Mouse (Mus musculus) kidney, embryonic 16.5 days (tissue): ENCODE measurements around the gene Extl1. TPM values are rescaled to one million over a fixed set of nuclear protein-coding genes. Genes with fewer than 3 reads are reported as not detected.
"Not testable (repeated sequence)": the region's sequence is repeated elsewhere in the genome, so short reads cannot be mapped to it uniquely, and the experiment has no call there.

Experiments
- ATAC-seq: fragments of 200-750 bp; cut with Nextera tagmentation; 2 replicates; pipeline ENCODE4 v1.8.0; 2017; ENCODE audit warnings: moderate TSS enrichment; ENCODE audit not compliant: low FRiP score, low TSS enrichment
- H3K27ac ChIP-seq: fragments of 300-500 bp; sonication (generic); 2 replicates; pipeline ENCODE4 v1.5.1; 2014; ENCODE audit warnings: low read length
- H3K27me3 ChIP-seq: fragments of 300-500 bp; sonication (generic); 2 replicates; pipeline ENCODE4 v1.6.1; 2014; ENCODE audit warnings: low read length, control low read depth, mixed read lengths; ENCODE audit not compliant: insufficient read depth
- H3K36me3 ChIP-seq: fragments of 300-500 bp; sonication (generic); 2 replicates; pipeline ENCODE4 v1.6.1; 2014; ENCODE audit warnings: low read length, control low read depth, mixed read lengths; ENCODE audit not compliant: insufficient read depth
- H3K4me1 ChIP-seq: fragments of 300-500 bp; sonication (generic); 2 replicates; pipeline ENCODE4 v1.6.1; 2014; ENCODE audit warnings: low read length, control low read depth, mixed read lengths; ENCODE audit not compliant: insufficient read depth
- H3K4me2 ChIP-seq: fragments of 300-500 bp; sonication (generic); replicated peaks from 2 replicates; pipeline ENCODE4 v1.6.1; 2014; ENCODE audit warnings: low read depth, low read length
- H3K4me3 ChIP-seq: fragments of 300-500 bp; sonication (generic); 2 replicates; pipeline ENCODE4 v1.5.1; 2014; ENCODE audit warnings: mild to moderate bottlenecking, low read length
- H3K9ac ChIP-seq: fragments of 300-500 bp; sonication (generic); replicated peaks from 2 replicates; pipeline ENCODE4 v1.6.1; 2014; ENCODE audit warnings: low read length
- H3K9me3 ChIP-seq: fragments of 300-500 bp; sonication (generic); 2 replicates; pipeline ENCODE4 v1.6.1; 2016; ENCODE audit warnings: low read length, control low read depth
- WGBS: fragments of 180-500 bp; shearing (Covaris S2); extraction: QIAGEN DNeasy Blood & Tissue Kit; methylation state at CpG from one replicate; pipeline ENCODE4 v1.1.7; 2014; 5-methylcytosine and 5-hydroxymethylcytosine counted together
- polyA plus RNA-seq: library from polyadenylated mRNA; unstranded; fragments of >200 nt; fragmentation: Nextera tagmentation; extraction: Ambion mirVana; gene quantifications from 2 replicates; pipeline ENCODE4 v1.2.1, GENCODE M21; 2015

Gene Extl1
- polyA plus RNA-seq = 0.32 and 0.61 TPM in 2 replicates

GRCm38 (mm10) chr4:134383750-134384149 is at the start of gene Extl1:
TSS of gene Extl1 (minus strand) at chr4:134383850.
- ATAC-seq, H3K36me3 ChIP-seq, H3K27ac ChIP-seq, H3K9me3 ChIP-seq, H3K4me3 ChIP-seq, H3K9ac ChIP-seq, H3K4me2 ChIP-seq, H3K27me3 ChIP-seq, H3K4me1 ChIP-seq: not testable (repeated sequence)
- WGBS = 95% methylated on average over 2 of the region's 6 CpGs

GRCm38 (mm10) chr4:134432686-134433360 is 49.2 kb upstream of the Extl1 start:
- no peak for ATAC-seq
- Histone ChIP-seq H3K27ac (no peak overlapping the region), H3K4me1 (peaks cover 5% of the 10 kb centered on the region; the same call in 1 of the 2 replicates), H3K9me3 (no peaks in the 10 kb centered on the region), H3K4me3 (no peak overlapping the region), H3K36me3 (no peaks in the 10 kb centered on the region), H3K27me3 (no peaks in the 10 kb centered on the region), H3K4me2 (no peak overlapping the region), H3K9ac (no peak overlapping the region)
- WGBS = 84% methylated on average over 15 of the region's 15 CpGs

- WGBS = 17% methylated on average over 23 of the region's 23 CpGs
Measured at GRCm38 (mm10) chr4:134430381-134431004, 46.8 kb upstream of the Extl1 start.

DNA sequence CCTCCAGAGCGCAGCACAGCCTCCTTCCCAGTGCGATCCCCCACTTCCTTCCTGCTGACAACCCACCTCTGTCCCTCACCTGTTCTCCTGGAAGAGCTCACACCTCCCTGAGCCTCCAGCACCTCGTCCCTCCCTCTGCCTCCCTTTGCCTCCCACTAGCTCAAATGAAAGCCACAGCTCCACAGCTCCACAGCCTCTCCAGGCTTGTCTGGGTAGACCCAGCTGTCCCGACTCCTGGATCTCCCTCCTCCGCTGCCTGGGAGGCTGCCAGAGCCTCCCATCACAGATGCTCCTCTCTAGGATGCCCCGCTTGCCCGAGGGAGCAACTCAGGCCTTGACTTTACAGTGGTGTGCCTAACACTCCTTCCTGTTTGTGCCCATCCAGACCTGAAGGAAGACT is 41.4 kb upstream of the Extl1 start:
- no peaks in the 10 kb centered on the region for H3K27me3 ChIP-seq
- H3K27ac ChIP-seq = no peak overlapping the region
- no peaks in the 10 kb centered on the region for H3K4me1 ChIP-seq
- no peak for ATAC-seq
- peaks cover 5% of the 10 kb centered on the region for H3K36me3 ChIP-seq
- H3K9ac ChIP-seq = no peak overlapping the region
- no peaks in the 10 kb centered on the region for H3K9me3 ChIP-seq
- H3K4me3 ChIP-seq = no peak overlapping the region
- no peak overlapping the region for H3K4me2 ChIP-seq
- 64% methylated on average over 7 of the region's 7 CpGs for WGBS

More at GRCm38 (mm10) chr4:134430381-134431004, 46.8 kb upstream of the Extl1 start:
- Histone ChIP-seq H3K36me3 (peaks cover under 1% of the 10 kb centered on the region), H3K4me2 (peak overlapping the region; percentile 23; the same call in 1 of the 2 replicates), H3K9me3 (no peaks in the 10 kb centered on the region), H3K27ac (peak overlapping the region; percentile 47; the same call in 1 of the 2 replicates), H3K4me1 (peaks cover 5% of the 10 kb centered on the region; the same call in 1 of the 2 replicates), H3K4me3 (no peak overlapping the region), H3K9ac (peak overlapping the region; percentile 37; the same call in 1 of the 2 replicates), H3K27me3 (no peaks in the 10 kb centered on the region)
- ATAC-seq = no peak

DNA sequence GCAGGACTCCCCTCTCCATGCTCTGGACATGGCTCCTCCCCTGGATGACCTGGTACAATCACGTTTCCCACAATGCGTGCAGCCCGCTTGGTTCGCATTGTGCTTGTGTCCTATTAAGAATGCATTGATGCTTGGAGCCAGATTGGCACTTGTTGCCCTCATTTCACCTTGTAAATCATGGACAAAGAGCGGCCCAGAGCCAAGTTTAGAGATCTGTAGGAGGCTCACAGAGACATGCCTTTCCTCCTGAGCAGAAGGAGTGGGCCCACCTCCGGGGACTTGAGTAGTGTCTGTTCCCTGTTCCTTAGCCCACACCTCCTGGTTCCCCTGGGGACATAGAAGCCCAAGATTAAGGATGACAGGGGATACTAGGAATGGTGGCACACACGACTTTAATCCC is 40.3 kb upstream of the Extl1 start:
- Histone ChIP-seq H3K4me1 (no peaks in the 10 kb centered on the region), H3K9ac (no peak overlapping the region), H3K36me3 (peaks cover 5% of the 10 kb centered on the region), H3K27me3 (no peaks in the 10 kb centered on the region), H3K4me3 (no peak overlapping the region), H3K9me3 (no peaks in the 10 kb centered on the region), H3K4me2 (no peak overlapping the region), H3K27ac (no peak overlapping the region)
- ATAC-seq = no peak
- 89% methylated on average over 7 of the region's 7 CpGs for WGBS

DNA sequence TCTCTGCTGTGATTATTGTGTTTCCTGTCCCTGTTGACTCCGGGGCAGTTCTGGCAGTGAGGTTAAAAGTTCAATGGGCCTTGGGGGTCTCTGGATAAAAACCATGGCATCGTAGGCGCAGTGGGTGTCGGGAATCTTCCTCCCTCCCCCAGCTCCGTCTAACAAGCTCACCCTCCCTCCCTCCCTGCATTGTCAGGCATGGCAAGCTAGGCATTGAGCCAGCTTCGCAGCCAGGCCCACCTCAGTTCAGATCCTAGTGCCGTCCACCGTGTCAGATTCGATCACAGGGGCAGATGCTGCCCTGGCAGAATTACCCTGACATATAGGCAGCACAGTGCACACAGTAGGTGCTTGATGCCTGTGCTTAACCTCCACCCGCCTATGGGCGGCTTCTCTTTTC is 38.3 kb upstream of the Extl1 start:
- ATAC-seq = no peak
- H3K4me2 ChIP-seq = no peak overlapping the region
- peaks cover 10% of the 10 kb centered on the region for H3K36me3 ChIP-seq
- H3K4me1 ChIP-seq = no peaks in the 10 kb centered on the region
- no peak overlapping the region for H3K27ac ChIP-seq
- WGBS = 61% methylated on average over 11 of the region's 11 CpGs
- no peak overlapping the region for H3K4me3 ChIP-seq
- no peaks in the 10 kb centered on the region for H3K27me3 ChIP-seq
- no peak overlapping the region for H3K9ac ChIP-seq
- no peaks in the 10 kb centered on the region for H3K9me3 ChIP-seq

- Histone ChIP-seq H3K9ac (no peak overlapping the region), H3K4me2 (no peak overlapping the region), H3K27ac (no peak overlapping the region), H3K36me3 (peaks cover 16% of the 10 kb centered on the region), H3K4me1 (no peaks in the 10 kb centered on the region), H3K27me3 (no peaks in the 10 kb centered on the region), H3K9me3 (no peaks in the 10 kb centered on the region), H3K4me3 (no peak overlapping the region)
- no peak for ATAC-seq
- 54% methylated on average over 7 of the region's 7 CpGs for WGBS
Measured at GRCm38 (mm10) chr4:134417111-134417510, 33.5 kb upstream of the Extl1 start.

DNA sequence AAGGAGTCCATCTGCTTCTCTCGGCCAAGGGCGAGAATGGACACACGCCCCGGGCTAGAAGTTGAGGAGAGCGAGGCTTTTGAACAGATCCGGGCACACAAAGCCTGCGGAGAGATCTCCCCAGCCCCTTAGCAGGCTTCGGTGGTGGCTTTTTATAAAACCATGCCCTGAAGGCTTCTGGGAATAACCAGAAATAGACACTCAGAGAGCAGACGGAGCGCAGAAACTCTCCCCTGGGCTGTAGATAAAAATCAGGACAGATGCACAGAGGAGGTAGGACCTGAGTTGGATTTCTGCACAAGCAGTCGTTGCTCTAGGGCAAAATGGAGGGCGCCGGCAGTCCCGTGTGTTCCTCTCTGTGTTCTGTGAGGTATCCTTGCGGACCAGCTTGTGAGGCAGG is 33.0 kb upstream of the Extl1 start:
- no peaks in the 10 kb centered on the region for H3K27me3 ChIP-seq
- 79% methylated on average over 15 of the region's 15 CpGs for WGBS
- no peak for ATAC-seq
- no peaks in the 10 kb centered on the region for H3K4me1 ChIP-seq
- peaks cover 16% of the 10 kb centered on the region for H3K36me3 ChIP-seq
- H3K4me3 ChIP-seq = no peak overlapping the region
- no peak overlapping the region for H3K9ac ChIP-seq
- H3K4me2 ChIP-seq = no peak overlapping the region
- H3K27ac ChIP-seq = no peak overlapping the region
- no peaks in the 10 kb centered on the region for H3K9me3 ChIP-seq

DNA sequence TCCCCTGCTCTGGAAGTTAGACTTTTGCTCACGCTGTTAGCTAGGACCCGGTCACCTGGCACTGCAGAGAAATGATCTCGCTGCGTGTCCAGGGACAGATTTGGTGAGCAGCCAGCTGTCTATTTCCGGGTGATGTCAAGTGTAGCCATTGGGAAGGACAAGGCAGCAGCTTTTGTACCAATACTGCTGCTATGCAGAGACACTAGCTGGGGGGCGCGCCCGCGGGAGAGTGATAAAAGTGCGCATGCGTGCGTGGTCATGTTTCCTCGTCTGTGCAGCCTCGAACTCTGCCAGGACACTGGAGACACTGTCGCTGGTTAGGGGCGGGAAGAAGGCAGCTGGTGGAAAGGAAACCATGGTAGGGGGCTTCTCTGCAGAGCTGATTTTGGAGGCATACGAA is 32.5 kb upstream of the Extl1 start:
- Histone ChIP-seq H3K9me3 (no peaks in the 10 kb centered on the region), H3K9ac (no peak overlapping the region), H3K27me3 (no peaks in the 10 kb centered on the region), H3K4me1 (no peaks in the 10 kb centered on the region), H3K4me2 (no peak overlapping the region), H3K36me3 (peaks cover 16% of the 10 kb centered on the region), H3K4me3 (no peak overlapping the region), H3K27ac (no peak overlapping the region)
- ATAC-seq = no peak
- WGBS = 77% methylated on average over 17 of the region's 17 CpGs

- no peak overlapping the region for H3K4me2 ChIP-seq
- H3K27ac ChIP-seq = no peak overlapping the region
- WGBS = 75% methylated on average over 5 of the region's 5 CpGs
- ATAC-seq = no peak
- no peaks in the 10 kb centered on the region; the same call in 1 of the 2 replicates for H3K4me1 ChIP-seq
- H3K36me3 ChIP-seq = peaks cover 12% of the 10 kb centered on the region; the same call in 1 of the 2 replicates
- no peaks in the 10 kb centered on the region for H3K27me3 ChIP-seq
- peaks cover 5% of the 10 kb centered on the region; the same call in 1 of the 2 replicates for H3K9me3 ChIP-seq
- no peak overlapping the region for H3K4me3 ChIP-seq
- no peak overlapping the region for H3K9ac ChIP-seq
Measured at GRCm38 (mm10) chr4:134409286-134409685, 25.6 kb upstream of the Extl1 start.
